Mouse (Mus musculus): ENCODE data around the gene Sirpa.

Gene Sirpa

DNA sequence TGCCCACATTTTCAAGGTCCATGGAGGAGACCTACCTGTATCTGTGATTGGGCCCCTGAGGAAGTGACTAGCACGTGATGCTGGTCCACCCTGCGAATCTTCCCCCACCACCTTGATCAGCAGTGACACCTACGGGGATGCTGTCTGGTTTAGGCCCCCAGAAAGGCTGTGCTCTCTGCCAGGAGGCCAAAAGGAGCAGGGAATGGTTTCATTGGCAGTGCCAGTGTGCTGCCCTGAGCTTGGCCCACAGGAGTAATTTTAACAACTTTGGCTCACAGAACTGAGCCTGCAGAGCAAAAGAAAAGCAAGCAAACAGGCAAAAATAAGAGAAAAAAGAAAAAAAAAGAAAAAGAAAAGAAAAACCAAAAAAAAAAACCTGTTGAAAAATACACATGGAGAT lies 13.2 kb downstream of the Sirpa start:
- no peak for DNase-seq (ENCODE audit: low read depth, low spot score)

DNA sequence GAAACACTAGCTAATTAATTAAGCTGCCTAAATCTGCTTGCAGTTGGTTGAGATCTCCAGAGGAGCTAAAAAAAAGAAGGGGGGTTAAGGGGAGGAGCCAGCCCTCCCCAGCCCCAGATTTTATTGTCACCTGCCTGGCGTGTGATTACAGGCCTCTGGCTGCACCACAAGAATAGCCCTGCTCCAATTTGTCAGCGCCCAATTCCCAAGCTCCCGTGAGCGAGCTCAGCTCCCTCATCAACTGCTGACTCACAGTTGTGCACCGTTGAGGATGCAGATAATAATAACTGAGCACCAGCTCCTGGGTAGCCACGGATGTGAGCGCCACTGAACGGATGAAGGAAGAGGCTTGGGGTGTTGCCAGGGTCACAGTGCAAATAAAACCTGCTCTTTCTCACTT lies 13.6 kb downstream of the Sirpa start:
- DNase-seq (ENCODE audit: low read depth, low spot score), result no peak

DNA sequence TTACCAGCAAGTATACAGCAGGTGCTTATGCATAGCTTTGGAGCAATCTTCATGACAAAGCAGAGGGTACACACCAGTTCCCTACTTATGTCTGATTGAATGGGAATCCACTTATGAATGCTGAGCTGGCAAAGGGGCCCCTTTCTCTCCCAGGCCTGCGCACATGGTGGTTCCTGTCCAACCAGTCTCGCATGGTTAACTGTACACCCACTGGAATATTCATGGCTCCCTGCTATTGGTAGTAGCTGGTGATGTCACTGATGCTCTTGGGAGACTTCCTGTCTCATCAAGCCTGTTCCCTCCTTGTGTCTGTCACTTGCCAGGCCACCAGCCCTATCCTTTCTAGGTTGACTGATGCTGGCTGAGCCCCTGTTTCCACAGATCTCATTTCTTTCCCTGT lies 14.3 kb downstream of the Sirpa start:
- DNase-seq (ENCODE audit: low read depth, low spot score), result no peak

DNA sequence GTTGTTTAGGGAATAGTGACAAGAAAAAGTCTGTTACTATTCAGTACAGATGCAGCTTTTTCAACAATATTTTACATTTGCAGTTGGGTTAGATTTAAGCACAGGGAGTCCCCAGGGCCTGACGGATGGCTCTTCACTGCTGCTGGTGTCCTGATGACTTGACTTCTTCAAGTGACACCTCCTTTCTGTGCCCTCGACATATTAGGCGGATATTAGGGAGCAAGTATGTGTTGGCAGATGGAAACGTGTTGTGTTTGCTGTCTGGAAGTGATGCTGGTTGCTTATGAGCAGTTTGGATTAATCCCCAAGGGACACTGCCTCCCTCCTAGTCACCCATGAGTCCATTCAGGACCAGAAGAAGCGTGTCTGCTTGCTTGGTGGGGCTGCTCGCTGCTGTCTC lies 21.3 kb downstream of the Sirpa start:
- no peak for DNase-seq (ENCODE audit: low read depth, low spot score)

DNA sequence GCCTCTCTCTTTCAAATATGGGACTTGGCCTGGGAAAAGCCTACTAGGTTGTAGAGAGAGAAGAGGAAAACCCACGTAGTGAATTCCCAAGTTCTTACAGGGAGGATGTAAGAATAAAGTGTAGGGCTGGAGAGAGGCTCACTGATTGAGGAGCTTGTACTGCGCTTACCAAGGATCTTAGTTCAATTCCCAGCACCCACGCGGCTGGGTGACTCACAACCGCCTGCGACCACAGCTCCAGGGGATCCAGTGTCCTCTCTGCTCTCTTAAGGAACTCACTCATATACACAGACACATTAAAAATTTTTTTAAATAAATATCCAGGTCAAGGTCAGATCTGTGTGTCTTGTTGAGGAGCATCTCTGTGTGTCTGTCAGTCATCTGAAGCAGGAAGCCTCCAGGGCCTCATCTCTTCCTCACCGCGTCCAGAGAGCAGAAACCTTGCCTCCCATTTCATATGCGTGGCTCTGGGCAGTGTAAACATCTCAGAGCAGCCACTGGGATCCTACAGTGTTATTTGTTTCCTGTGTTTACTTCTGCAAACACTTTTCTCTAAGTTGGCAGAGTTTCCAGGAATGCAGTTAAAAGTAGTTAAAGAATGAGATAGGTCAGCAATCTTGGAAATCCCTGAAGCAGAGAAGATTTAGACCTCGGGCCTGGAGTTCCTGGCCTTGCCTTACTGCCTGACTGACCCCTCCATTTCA lies 22.0 kb downstream of the Sirpa start:
- DNase-seq (ENCODE audit: low read depth, low spot score), result no peak

DNA sequence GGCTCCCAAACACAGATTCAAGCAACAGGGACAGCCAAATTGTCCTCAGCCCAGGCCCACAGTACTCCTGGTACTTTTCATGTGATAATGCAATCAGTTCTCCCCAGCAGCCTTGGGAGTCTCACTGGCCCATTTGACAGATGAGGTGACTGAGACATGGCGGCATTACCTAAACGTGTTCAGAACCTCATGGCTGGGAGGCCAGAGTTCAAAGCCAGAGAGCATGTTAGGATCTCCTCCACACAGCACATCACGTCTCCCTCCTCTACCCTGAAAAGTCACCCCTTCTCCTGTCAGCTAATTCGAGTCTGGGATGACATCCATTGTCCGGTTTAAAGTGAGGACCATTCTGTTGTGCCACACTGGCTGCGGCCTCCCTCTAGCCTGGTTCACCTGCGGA lies 27.5 kb downstream of the Sirpa start:
- no peak for DNase-seq (ENCODE audit: low read depth, low spot score)

DNA sequence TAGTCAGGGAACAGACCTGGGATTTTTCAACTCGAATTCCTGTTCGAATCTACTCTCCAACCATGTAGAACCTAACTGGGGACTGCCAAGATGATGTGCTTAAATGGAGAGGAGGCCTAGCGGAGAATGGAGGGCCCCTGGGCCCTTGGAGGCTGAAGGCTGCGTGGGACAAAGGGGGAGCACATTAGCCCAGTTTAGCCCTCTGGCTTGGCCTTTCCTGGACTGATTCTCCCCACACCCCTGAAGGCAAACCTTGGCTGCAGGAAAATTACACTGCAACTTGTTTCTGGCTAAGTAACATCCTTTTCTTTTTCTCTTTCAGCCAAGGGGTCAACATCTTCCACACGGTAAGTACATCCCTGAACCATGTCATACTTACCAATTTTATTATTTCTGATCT lies 28.2 kb downstream of the Sirpa start:
- DNase-seq (ENCODE audit: low read depth, low spot score), result no peak

DNA sequence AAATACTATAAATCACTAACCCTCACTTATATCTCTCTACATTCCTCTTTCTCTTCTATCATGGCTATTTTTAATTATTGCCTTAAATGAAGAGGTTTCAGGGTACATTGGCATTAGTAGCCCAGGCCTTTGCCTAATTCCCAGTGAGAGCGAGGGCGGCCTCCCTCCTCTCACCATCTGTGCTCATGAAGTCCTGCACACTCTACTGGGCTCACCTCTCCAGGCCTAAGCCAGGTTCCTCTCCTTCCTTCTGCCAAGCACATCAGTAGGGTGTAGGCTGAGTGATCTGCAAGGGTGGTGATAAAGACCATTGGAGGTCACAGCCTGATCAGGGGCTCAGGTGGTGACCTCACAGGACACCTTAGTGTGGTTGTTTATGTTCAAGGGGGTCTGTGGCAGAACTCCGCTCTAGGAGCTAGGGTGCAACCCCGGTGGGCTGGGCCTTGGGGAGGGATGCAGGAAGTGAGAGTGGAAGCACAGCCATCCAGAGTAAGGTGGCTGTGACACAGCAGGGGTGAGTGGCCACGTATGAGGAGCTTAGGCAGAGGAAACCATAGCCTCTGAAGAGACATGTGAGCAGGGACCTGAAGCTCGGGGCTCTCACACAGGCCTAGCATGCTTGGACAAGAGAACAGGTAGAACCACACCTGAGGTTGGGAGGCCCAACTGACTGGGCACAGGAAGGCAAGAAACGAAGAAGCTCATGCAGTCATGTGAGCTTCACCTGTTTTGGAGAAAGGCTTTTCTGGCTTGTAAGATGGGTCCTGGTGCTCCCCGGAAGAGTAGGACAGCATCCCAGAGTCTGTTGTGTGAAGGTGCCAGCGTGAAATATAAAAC lies 29.2 kb downstream of the Sirpa start:
- DNase-seq (ENCODE audit: low read depth, low spot score), result no peak

DNA sequence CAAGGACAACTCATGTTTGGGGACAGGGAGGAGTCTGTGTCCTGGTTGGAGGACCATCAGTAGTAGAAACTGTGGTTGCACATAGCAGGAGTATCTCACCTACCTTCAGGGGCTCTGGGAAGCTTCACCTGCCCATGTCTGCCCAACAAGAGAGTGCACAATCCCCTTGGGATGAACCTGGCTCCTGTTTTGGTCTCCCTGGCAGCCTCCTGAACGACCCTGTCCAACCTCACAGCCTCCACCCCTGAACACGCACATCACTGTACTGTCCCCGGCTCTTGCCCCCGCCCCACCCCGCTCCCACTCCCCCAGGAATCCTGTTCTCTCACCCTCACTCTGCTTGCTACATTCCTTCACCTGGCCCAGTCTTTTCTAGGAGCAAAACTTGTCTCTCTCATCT lies 30.3 kb downstream of the Sirpa start:
- DNase-seq (ENCODE audit: low read depth, low spot score), result no peak

DNA sequence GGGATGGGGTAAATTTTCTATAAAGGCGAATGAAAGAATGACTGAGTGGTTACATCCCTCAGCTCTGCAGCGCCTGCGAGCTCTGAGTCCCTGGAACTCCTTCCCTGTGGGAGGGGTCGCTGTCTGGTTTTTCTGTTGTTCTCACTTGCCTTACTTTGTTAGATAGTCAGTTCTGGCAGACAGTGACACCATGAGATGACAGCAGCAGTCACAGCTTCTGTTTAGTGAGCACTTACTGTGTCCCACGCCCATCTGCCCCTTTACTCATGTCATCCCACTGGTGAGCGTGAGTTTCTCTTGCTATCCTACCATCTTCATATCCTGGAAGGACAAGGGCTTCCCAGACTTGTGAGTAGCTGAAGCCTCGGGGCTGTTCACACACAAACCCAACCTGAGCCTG lies 31.1 kb downstream of the Sirpa start:
- DNase-seq (ENCODE audit: low read depth, low spot score), result no peak

DNA sequence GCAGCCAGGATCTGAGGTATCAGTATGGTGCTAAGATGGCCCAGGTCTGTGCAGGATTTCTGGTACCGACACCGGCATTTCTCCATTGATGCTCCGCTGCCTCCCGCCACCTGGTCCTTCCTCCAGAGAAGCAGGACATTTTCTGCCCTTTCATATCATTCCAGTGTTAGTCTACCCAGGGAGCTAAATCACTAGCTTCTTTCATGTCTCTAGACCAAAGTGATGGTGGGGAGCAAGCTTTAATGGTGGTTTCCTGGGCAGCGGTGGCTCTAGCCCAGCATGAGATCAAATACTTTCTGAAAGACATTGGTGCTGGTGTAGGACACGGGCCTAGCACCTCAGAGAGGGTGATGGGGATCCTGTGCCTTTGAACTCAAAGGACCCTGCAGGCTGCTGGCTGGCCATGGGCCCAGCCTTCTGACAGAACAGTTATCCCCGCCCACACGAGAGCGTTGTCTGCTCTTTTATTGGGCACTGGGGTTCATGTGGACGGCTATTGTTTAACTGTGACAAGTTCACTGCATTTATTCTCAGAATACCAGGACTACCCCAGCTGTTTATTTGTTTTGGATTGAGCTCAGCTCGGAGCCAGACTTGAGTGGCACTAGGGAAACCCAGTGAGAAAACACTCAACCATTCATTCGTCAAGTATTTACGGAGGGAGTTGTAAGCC lies 31.7 kb downstream of the Sirpa start:
- no peak for DNase-seq (ENCODE audit: low read depth, low spot score)

DNA sequence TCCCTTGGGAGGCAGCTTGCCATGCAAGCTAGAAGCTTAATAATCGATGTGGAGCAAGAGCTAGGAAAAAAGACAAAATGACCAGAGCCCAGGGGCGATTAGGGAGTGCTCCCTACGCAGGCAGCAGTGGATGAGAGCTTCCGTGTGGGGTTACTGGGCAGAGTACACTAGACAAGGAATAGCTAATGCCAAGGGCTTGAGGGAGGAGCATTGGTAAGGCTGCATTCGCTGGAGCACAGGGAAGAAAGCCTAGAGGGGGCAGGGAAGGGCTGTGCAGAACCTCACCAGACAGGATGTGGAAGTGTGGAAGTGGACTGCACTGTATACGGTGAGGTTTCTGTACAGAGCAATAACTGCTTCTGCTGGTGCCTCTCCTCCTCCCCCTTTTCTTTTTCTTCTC lies 32.3 kb downstream of the Sirpa start:
- no peak for DNase-seq (ENCODE audit: low read depth, low spot score)

DNA sequence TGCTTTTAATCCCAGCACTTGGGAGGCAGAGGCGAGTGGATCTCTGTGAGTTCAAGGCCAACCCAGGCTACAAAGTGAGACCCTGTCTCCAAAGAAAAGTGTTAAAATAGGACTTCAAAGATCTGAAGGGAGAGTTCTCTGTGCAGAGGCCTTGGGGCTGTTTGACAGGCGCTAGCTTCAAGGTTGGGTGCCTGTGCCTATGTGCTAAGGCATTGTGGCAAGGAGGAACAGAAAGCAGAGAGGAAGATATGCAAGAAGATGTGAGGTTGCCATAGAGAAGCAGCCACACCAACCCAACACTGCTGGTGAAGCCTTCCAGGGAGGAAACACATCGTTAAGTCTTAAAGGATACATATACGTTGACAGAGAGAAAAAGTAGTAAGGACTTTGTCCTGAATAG lies 33.2 kb downstream of the Sirpa start:
- DNase-seq (ENCODE audit: low read depth, low spot score), result no peak

DNA sequence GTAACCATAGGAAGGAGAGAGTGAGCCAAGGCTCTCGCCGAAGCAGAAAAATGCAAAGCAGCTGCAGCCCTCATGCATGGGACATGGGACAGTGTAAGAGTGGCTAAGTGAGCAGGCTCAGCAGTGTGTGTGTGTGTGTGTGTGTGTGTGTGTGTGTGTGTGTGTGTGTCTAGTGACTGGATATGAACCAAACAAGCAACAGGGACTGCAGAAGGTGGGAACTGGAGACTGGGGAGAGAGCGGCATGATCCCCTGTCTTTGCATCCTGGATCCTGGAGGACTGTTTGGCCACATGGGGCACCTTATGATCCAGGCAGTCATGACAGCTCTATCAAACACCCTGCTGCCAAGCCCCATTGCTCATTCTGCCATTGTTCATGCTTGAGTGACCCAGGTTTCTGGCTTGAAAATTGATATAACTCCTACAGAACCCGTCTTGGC lies 34.0 kb downstream of the Sirpa start:
- DNase-seq (ENCODE audit: low read depth, low spot score), result no peak

DNA sequence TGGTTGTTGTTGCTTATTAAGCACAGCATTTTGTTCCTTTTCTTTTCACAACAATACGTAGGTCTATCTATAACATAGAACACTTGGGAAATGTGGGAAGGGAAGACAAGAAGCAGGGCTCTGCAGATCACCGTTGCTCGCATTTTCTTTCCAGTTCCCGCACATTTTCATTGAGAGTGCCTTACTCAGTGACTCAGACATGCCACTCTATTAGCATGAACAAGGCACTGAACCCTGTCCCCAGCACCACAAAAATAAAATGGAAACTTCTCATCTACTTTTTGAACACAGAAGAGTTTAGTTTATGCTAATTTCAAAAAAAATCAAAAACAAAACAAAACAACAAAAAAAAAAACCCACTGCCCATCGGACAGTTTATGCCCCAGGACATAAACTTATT lies 34.5 kb downstream of the Sirpa start:
- DNase-seq (ENCODE audit: low read depth, low spot score), result no peak

DNA sequence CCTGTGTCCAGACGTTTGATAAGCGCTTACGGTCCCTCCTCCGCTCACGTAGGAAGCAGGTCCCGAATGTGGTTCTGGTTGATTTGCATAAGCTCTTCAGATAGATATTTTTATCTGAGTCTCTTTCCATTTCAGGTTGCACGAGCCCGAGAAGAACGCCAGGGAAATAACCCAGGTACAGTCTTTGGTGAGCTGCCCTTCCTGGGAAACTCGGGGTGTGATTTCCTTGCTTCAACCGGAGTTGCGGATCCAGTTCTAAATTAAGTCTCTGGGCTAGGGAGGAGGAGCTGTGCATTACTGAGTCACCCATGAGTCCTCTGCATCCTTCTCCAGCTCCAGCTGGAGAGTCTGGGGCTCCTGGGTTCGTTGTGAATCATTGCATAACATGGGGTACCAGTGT lies 35.2 kb downstream of the Sirpa start:
- DNase-seq (ENCODE audit: low read depth, low spot score), result no peak

DNA sequence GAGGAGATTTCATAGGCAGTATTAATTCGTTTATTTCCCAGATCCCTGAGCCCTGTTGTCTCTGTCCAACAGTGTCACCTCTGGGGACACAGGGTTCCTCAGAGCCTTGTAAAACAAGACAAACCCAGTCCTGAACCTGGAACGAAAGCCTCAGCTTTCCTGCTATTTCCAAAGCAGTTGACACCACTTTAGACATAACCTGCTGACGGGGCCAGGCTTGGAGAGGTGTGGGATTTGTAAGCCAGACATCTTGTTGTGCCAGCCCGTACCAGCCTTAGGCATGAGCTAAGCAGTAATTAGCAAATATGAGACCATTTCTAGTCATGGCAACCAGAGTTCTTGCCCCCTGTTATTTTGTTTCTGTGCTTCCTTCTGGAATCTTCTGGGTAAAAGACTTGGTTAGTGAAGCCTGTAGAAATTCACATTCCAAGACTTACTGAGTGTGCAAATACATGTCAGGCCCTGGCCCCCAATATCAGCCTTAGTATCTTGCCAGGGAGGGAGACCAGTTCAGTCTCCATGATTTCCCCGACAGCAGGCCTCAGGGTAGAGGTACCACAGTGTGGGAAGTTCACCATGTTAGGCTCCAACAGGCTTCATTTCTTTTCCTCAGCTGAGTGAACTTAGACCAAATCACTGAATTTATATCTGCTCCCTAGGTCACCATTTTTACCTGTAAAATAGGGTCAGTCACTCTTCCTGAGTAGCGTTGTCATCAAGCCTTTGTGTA lies 36.0 kb downstream of the Sirpa start:
- DNase-seq (ENCODE audit: low read depth, low spot score), result no peak

DNA sequence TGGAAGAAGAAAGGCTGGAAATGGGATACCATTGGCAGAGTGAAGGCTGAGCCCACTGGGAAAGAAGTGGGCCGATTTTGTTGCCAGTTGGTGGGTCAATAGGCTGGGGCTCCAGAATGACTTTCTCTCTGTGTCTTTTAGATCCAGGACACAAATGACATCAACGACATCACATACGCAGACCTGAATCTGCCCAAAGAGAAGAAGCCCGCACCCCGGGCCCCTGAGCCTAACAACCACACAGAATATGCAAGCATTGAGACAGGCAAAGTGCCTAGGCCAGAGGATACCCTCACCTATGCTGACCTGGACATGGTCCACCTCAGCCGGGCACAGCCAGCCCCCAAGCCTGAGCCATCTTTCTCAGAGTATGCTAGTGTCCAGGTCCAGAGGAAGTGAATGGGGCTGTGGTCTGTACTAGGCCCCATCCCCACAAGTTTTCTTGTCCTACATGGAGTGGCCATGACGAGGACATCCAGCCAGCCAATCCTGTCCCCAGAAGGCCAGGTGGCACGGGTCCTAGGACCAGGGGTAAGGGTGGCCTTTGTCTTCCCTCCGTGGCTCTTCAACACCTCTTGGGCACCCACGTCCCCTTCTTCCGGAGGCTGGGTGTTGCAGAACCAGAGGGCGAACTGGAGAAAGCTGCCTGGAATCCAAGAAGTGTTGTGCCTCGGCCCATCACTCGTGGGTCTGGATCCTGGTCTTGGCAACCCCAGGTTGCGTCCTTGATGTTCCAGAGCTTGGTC lies 37.3 kb downstream of the Sirpa start:
- DNase-seq (ENCODE audit: low read depth, low spot score), result no peak

DNA sequence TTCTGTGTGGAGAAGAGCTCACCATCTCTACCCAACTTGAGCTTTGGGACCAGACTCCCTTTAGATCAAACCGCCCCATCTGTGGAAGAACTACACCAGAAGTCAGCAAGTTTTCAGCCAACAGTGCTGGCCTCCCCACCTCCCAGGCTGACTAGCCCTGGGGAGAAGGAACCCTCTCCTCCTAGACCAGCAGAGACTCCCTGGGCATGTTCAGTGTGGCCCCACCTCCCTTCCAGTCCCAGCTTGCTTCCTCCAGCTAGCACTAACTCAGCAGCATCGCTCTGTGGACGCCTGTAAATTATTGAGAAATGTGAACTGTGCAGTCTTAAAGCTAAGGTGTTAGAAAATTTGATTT lies 37.9 kb downstream of the Sirpa start:
- DNase-seq (ENCODE audit: low read depth, low spot score), result no peak

DNA sequence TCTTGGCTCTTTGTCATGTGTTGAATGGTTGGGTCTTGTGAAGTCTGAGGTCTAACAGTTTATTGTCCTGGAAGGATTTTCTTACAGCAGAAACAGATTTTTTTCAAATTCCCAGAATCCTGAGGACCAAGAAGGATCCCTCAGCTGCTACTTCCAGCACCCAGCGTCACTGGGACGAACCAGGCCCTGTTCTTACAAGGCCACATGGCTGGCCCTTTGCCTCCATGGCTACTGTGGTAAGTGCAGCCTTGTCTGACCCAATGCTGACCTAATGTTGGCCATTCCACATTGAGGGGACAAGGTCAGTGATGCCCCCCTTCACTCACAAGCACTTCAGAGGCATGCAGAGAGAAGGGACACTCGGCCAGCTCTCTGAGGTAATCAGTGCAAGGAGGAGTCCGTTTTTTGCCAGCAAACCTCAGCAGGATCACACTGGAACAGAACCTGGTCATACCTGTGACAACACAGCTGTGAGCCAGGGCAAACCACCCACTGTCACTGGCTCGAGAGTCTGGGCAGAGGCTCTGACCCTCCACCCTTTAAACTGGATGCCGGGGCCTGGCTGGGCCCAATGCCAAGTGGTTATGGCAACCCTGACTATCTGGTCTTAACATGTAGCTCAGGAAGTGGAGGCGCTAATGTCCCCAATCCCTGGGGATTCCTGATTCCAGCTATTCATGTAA lies 38.5 kb downstream of the Sirpa start:
- DNase-seq (ENCODE audit: low read depth, low spot score), result no peak

DNA sequence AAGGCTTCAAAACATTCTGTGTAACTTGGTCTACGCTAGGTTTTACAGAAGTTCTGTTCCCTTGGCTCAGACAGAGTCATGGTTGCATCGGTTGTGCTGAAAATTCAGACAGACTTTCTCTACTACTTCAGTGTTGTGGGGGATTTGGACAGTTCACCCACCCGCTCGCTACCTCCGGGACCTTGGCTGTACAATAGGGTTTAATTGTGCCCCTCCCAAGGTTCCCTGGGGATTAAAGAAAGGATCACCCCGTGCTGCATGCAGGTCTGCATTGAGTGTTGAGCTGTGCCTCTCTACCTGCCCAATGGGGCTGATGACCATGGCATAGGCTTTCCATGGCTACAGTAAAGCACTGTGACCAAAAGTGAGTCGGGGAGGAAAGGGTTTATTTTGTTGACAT lies 39.7 kb downstream of the Sirpa start:
- no peak for DNase-seq (ENCODE audit: low read depth, low spot score)

Measured in ZHBTc4 (cell line).